Mouse (Mus musculus) liver, embryonic 14.5 days (tissue): Measurements from ENCODE around the gene Agtpbp1.

Experiments
- CTCF ChIP-seq: IDR thresholded peaks from 2 replicates; pipeline ENCODE4 v1.5.1; 2016; ENCODE audit warnings: antibody characterized with exemption, low read depth, control low read depth
- EP300 ChIP-seq: IDR thresholded peaks from 2 replicates; pipeline ENCODE4 v1.6.1; 2016; ENCODE audit warnings: antibody characterized with exemption, low read depth

DNA sequence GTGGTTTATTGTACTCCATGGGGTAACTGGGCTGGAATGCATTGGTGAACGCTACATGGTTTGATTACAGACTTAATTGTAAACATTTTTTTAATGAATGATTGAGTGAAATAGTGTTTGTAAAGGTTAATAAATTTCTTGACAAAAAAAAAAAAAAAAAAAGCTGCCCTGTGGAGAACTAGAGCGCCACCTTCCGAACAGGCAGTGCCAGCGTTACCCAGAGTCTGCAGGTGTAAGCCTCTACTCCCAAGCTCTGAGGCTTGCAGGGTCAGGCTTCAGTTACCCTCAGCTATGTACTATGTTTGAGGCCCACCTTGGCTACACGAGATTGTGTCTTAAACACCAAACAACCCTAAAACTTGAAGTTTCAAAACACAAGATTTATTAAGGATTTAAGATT, 49.6 kb upstream of the Agtpbp1 start:
- TF ChIP-seq EP300 (no peak), CTCF (peak; percentile 46)
